Mouse (Mus musculus) midbrain, embryonic 12.5 days (tissue): ENCODE data around the gene Sema3a. TPM values are rescaled to one million over a fixed set of nuclear protein-coding genes. Genes with fewer than 3 reads are reported as not detected.

ENCODE experiments used
- ATAC-seq: fragments of 200-750 bp; cut with Nextera tagmentation; 2 replicates; pipeline ENCODE4 v1.8.0; 2017; ENCODE audit warnings: low read depth, moderate TSS enrichment, moderate library complexity; ENCODE audit not compliant: low FRiP score
- H3K27ac ChIP-seq: fragments of 300-500 bp; sonication (generic); replicated peaks from 2 replicates; pipeline ENCODE4 v1.5.1; 2016; ENCODE audit warnings: mild to moderate bottlenecking
- H3K27me3 ChIP-seq: fragments of 300-500 bp; sonication (generic); 2 replicates; pipeline ENCODE4 v1.6.1; 2016; ENCODE audit warnings: mild to moderate bottlenecking
- H3K36me3 ChIP-seq: fragments of 300-500 bp; sonication (generic); 2 replicates; pipeline ENCODE4 v1.6.1; 2016
- H3K4me1 ChIP-seq: fragments of 300-500 bp; sonication (generic); 2 replicates; pipeline ENCODE4 v1.6.1; 2016
- H3K4me2 ChIP-seq: fragments of 300-500 bp; sonication (generic); replicated peaks from 2 replicates; pipeline ENCODE4 v1.6.1; 2016; ENCODE audit warnings: mild to moderate bottlenecking, moderate library complexity
- H3K4me3 ChIP-seq: fragments of 300-500 bp; sonication (generic); 2 replicates; pipeline ENCODE4 v1.5.1; 2016; ENCODE audit warnings: mild to moderate bottlenecking
- H3K9ac ChIP-seq: fragments of 300-500 bp; sonication (generic); replicated peaks from 2 replicates; pipeline ENCODE4 v1.6.1; 2016; ENCODE audit warnings: mild to moderate bottlenecking, moderate library complexity
- H3K9me3 ChIP-seq: fragments of 300-500 bp; sonication (generic); 2 replicates; pipeline ENCODE4 v1.6.1; 2016; ENCODE audit warnings: mild to moderate bottlenecking
- WGBS: fragments of 180-500 bp; shearing (Covaris S2); methylation state at CpG from one replicate; pipeline ENCODE4 v1.1.7; 2016; 5-methylcytosine and 5-hydroxymethylcytosine counted together
- polyA plus RNA-seq: library from polyadenylated mRNA; unstranded; fragments of >200 nt; fragmentation: Nextera tagmentation; extraction: Ambion mirVana; gene quantifications from 2 replicates; pipeline ENCODE4 v1.2.1, GENCODE M21; 2016

The Sema3a gene
- polyA plus RNA-seq, 1 experiment from 2014 or later = 11.5 TPM

DNA sequence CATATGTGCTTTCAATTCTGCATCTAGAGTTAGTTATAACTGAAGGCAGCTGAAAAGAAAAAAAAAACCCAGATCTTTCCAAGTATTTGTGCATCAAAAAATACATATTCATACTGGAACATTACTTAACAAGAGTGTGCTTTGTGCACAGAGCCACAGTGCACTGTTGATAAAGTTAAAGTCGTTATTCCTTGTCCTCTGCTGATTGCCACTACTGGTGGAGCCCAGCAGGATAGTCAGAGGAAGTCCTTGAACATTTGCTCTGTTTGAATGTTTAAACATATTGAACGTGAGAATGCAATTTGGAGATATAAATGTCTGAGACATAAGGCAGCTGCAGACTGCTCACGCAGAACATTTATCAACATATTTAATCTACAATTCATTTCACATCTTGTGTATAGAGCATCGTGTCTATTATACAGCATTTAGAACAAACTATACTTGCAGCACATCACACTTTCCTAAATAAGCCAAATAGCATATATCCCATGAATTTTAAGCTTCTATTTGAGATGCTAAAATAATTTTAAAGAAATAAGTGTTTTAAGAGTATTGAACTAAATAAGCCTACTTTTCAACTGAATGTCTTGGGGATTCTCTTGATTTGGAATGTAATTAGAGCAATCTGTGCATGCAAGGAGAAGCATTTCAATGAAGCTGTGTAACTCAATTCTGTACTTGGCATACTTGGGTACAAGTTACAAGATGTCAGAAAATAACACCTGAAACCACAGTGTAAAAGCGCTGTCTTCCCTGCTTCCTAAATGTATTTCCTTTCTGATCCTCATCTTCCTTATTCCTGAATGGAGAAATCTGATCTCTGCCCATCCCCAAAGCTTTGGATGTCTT is 32.8 kb downstream of the Sema3a start:
- Histone ChIP-seq H3K27ac (no peak overlapping the region), H3K36me3 (no peaks in the 10 kb centered on the region), H3K27me3 (no peaks in the 10 kb centered on the region), H3K9me3 (no peaks in the 10 kb centered on the region), H3K9ac (no peak overlapping the region), H3K4me1 (no peaks in the 10 kb centered on the region), H3K4me3 (no peak overlapping the region), H3K4me2 (no peak overlapping the region)
- 85% methylated on average over 5 of the region's 5 CpGs for WGBS
- no peak for ATAC-seq

DNA sequence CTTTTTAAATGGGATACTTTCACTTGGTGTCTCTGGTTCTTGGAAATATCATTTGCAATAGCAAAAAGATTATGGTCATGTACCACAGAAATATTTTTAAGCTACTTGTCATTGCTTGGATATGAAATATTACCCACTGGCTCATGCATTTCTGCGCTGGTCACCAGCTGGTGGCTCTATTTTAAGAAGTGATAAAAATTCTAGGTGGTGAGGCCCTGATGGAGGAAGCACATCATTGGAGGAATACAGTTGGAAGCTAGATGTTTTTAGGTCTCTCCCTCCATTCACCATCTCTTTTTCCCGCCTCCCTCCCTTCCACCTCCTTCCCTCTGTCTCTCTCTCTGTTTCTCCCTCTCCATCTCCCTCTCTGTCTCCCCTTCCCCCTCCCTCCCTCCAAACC is 57.0 kb downstream of the Sema3a start:
- H3K4me3 ChIP-seq = no peak overlapping the region
- H3K4me2 ChIP-seq = no peak overlapping the region
- H3K36me3 ChIP-seq = no peaks in the 10 kb centered on the region
- peak; percentile 27; the same call in 1 of the 2 replicates for ATAC-seq
- H3K27me3 ChIP-seq = no peaks in the 10 kb centered on the region
- H3K9me3 ChIP-seq = no peaks in the 10 kb centered on the region
- H3K27ac ChIP-seq = no peak overlapping the region
- WGBS = 80% methylated on average over 2 of the region's 2 CpGs
- no peaks in the 10 kb centered on the region for H3K4me1 ChIP-seq
- no peak overlapping the region for H3K9ac ChIP-seq

DNA sequence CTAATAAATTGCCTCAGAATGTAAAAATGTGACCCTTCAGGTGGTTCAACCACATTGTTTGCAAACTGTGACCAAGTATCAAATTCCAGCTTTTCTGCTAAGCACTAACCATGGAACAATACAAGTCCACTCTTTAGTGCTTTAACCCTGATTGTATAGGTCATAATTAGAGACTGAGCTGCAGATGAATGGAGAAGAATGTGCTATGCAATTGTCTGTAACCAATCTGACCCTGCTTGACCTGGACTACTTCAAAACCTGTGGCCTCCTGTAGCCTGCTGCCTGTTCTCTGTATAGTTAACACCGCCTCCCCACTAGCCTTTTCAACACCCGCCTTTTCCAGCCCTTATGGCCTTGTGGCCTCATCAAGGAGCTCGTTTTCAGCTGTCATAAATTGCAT is 72.7 kb downstream of the Sema3a start:
- ATAC-seq = no peak; the same call in 1 of the 2 replicates
- Histone ChIP-seq H3K36me3 (no peaks in the 10 kb centered on the region), H3K9me3 (no peaks in the 10 kb centered on the region), H3K9ac (no peak overlapping the region), H3K4me1 (no peaks in the 10 kb centered on the region), H3K27me3 (no peaks in the 10 kb centered on the region), H3K4me3 (no peak overlapping the region), H3K4me2 (no peak overlapping the region), H3K27ac (no peak overlapping the region)
- 9% methylated on average over 3 of the region's 3 CpGs for WGBS

DNA sequence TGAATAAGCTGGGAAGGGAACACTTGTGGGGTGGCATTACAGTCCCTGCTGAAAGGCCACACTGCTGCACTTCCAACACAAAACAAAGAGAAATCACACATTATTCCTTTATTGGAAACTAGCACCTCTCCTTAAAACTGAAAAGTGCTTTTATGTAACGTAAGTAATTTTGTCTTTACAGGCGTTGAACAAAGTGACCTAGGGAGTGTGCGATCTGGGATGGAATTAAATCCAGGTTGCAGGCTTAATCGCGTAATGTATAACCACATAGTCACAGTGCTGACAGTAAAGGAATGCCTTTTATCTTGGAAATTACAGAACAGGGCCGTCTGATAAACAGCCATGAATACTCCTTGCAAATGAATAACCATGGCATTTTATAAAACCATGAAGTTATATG is 74.5 kb downstream of the Sema3a start:
- Histone ChIP-seq H3K4me3 (no peak overlapping the region), H3K9me3 (no peaks in the 10 kb centered on the region), H3K9ac (no peak overlapping the region), H3K27ac (no peak overlapping the region), H3K4me2 (no peak overlapping the region), H3K4me1 (no peaks in the 10 kb centered on the region), H3K27me3 (no peaks in the 10 kb centered on the region), H3K36me3 (no peaks in the 10 kb centered on the region)
- WGBS = 80% methylated on average over 6 of the region's 6 CpGs
- ATAC-seq = no peak

DNA sequence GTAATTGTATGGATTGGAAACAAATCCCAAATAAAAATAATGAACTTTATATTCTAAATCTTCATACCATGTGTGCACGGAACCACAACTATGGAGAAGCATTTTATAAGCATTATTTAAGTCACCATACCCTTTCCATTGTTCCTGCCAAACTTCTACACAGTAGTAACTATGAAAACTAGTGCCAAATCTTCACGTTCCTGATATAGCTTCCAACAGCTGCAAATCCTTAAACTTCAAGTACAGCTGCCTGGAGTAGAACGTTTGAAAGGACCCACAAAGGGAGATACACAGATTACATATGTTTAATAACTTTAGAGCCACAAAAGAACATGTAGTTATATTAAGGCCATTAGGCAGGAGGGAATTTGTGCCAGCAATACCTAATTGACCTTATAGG is 130.1 kb downstream of the Sema3a start:
- Histone ChIP-seq H3K4me1 (no peaks in the 10 kb centered on the region), H3K4me2 (no peak overlapping the region), H3K36me3 (no peaks in the 10 kb centered on the region), H3K9ac (no peak overlapping the region), H3K9me3 (no peaks in the 10 kb centered on the region), H3K27me3 (no peaks in the 10 kb centered on the region), H3K27ac (no peak overlapping the region), H3K4me3 (no peak overlapping the region)
- no peak for ATAC-seq
- WGBS = 73% methylated on average over 3 of the region's 3 CpGs

DNA sequence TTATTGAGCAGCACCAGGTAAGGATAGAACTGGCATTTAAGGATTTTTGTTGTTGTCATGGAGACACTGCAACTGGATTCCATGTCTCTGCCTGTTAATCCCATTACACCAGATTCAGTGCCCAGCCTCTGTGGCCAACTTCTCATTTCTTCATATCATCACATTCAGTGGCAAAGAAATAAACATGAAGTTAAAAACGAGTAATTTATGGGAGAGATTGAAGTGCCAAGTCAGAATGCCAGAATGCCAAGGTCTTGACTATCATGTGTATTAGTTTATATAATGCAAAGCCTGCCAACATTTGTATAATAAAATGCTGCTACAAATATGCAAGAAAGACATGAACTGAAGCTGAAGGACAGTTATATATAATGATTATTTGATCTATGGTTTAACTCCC is 131.1 kb downstream of the Sema3a start:
- H3K36me3 ChIP-seq = no peaks in the 10 kb centered on the region
- H3K4me1 ChIP-seq = no peaks in the 10 kb centered on the region
- no peak overlapping the region for H3K4me3 ChIP-seq
- no peak overlapping the region for H3K27ac ChIP-seq
- 62% methylated on average over 1 of the region's 1 CpGs for WGBS
- no peak overlapping the region for H3K4me2 ChIP-seq
- H3K27me3 ChIP-seq = no peaks in the 10 kb centered on the region
- ATAC-seq = no peak
- H3K9ac ChIP-seq = no peak overlapping the region
- no peaks in the 10 kb centered on the region for H3K9me3 ChIP-seq

DNA sequence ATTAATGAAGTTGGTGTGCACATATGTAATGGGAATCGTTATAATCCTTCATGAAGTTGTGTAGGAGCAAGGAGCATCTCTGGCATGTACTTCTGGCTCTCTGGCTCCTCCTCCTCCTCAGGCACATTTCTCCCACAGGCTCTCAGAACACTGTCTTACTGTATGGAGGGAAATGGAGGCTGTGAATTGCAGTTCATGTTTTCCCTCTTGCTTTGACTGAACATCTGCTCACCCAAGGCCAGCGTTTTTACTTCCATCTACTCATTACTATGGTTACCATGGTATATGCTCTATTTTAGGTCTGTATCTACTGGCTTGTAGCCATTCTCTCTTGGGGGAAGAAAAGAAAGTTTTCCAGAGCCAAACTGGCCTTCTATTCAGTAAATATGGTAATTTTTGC is 137.9 kb downstream of the Sema3a start:
- peak; percentile 30; the same call in 1 of the 2 replicates for ATAC-seq

DNA sequence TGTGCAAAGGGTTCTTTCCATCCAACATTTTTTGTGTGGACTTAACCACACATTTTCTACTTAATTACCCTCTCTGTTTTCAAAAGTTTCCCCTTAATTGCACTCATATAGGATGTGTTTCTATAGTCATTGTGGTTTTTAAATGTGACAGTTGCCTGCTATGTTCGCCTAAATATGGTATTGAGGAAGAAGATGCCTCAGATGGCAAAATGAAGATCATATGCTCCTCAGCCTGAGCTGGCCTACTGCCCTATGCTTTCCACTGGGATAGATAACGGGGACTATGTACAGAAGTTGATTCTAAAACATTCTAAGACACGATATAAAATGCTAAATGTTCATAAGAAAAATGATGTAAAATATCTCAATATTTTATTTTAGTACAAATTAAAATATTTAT is 138.3 kb downstream of the Sema3a start:
- Histone ChIP-seq H3K27ac (no peak overlapping the region), H3K4me3 (no peak overlapping the region), H3K27me3 (no peaks in the 10 kb centered on the region), H3K4me1 (no peaks in the 10 kb centered on the region), H3K9me3 (no peaks in the 10 kb centered on the region), H3K4me2 (no peak overlapping the region), H3K9ac (no peak overlapping the region), H3K36me3 (no peaks in the 10 kb centered on the region)
- ATAC-seq = no peak
- 81% methylated on average over 3 of the region's 3 CpGs for WGBS

More for the DNA sequence above, 137.9 kb downstream of the Sema3a start:
- no peaks in the 10 kb centered on the region for H3K4me1 ChIP-seq
- no peak overlapping the region for H3K4me3 ChIP-seq
- 85% methylated on average over 2 of the region's 2 CpGs for WGBS
- H3K27ac ChIP-seq = no peak overlapping the region
- H3K4me2 ChIP-seq = no peak overlapping the region
- no peak overlapping the region for H3K9ac ChIP-seq
- no peaks in the 10 kb centered on the region for H3K36me3 ChIP-seq
- no peaks in the 10 kb centered on the region for H3K9me3 ChIP-seq
- no peaks in the 10 kb centered on the region for H3K27me3 ChIP-seq

DNA sequence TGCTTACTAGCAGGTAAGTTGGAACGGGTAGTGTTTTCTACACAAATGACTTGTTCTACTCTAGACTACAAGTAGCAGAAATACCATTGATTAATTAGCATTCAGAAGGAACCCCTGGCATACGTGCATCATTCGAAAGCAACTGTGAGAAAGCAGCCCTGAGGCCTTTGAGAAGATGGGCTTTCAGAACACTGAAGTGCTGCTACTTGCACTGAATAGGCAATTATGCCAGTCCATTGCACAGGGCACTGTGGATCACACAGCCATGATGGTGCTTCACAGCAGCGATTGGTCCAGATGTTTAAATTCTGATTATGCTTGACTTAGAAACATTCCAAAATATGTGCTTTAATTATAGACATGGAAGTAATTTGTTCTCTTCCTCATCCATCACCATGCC is 187.5 kb downstream of the Sema3a start:
- WGBS = 32% methylated on average over 4 of the region's 4 CpGs
- Histone ChIP-seq H3K4me3 (no peak overlapping the region), H3K4me2 (no peak overlapping the region), H3K27ac (no peak overlapping the region), H3K27me3 (peaks cover 19% of the 10 kb centered on the region), H3K36me3 (no peaks in the 10 kb centered on the region), H3K9me3 (no peaks in the 10 kb centered on the region), H3K9ac (no peak overlapping the region), H3K4me1 (peaks cover 10% of the 10 kb centered on the region; the same call in 1 of the 2 replicates)
- peak; percentile 48 for ATAC-seq

DNA sequence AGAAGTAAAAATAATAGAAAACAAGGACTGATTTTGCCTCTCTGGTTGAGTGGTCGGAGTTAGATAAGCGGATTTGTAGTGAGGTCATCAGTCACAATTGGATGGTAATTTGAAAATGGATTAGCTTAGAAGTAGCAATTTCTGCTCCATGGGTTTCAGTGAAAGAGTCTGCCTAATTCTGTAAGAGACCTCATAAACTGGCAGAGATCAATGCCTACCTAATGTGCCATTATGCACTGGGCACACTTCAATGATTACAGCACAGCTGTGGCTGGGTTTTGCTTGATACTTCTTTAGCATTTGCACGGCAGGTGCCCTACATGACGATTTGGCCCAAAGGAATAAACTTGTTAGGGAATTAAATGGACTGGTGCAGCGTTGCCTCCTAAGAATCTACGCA is 188.8 kb downstream of the Sema3a start:
- H3K27ac ChIP-seq = no peak overlapping the region
- no peak overlapping the region for H3K9ac ChIP-seq
- ATAC-seq = peak; percentile 77
- H3K4me3 ChIP-seq = no peak overlapping the region
- H3K36me3 ChIP-seq = no peaks in the 10 kb centered on the region
- peaks cover 20% of the 10 kb centered on the region for H3K27me3 ChIP-seq
- no peak overlapping the region for H3K4me2 ChIP-seq
- 16% methylated on average over 6 of the region's 6 CpGs for WGBS
- peaks cover 10% of the 10 kb centered on the region; the same call in 1 of the 2 replicates for H3K4me1 ChIP-seq
- H3K9me3 ChIP-seq = no peaks in the 10 kb centered on the region

DNA sequence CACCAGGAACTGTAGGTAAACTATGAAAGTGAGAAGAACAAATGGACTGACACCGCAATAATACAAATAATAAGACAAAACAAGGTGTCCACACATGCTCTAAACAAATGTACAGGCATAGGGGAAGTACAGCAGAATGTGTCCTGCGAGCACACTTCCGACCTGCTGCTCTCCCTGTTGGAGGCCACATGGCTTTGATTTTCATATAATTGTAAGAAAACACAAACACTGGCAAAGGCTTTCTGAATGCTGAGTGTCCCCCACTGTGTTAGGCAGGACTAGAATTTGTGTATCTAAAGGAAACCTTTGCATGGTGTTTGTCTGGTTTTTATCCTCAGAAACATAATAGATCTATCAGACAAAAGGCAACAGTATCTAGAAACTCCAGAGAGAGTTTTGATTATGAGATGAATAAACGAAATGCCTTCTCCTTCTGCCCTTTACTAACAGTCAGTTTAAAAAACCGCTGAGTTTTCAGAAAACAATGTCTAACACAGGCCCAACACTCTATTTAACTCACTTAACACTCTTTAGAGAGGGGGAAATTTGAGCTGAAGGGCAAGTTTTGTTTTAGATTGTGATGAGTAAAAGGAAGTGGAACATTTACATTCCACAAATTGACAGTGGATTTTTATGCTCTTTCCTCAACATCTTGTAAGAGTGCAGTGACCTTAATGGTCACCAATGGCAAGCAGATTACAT is 193.7 kb downstream of the Sema3a start:
- Histone ChIP-seq H3K4me1 (peaks cover 3% of the 10 kb centered on the region; the same call in 1 of the 2 replicates), H3K4me3 (no peak overlapping the region), H3K4me2 (no peak overlapping the region), H3K36me3 (no peaks in the 10 kb centered on the region), H3K9me3 (no peaks in the 10 kb centered on the region), H3K27me3 (peaks cover 33% of the 10 kb centered on the region), H3K9ac (no peak overlapping the region), H3K27ac (no peak overlapping the region)
- ATAC-seq = no peak
- WGBS = 32% methylated on average over 5 of the region's 5 CpGs

DNA sequence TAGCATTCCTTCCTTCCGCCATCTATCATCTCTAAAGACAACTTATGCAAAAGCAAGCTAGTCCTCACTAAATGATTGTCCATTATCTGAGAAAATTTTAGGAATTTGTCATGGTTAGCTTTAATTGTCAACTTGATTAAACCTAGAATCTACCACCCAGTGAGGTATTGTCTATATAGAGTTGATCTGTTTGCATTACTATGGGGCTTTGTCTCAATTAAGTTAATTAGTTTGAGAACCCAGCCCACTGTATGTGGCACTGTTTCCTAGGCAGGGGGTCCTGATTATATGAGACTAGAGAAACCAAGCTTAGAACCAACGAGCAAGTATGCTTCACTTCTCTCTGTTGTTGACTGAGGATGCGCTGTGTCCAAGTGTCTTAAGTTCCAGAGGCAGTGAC is 194.9 kb downstream of the Sema3a start:
- H3K9ac ChIP-seq = no peak overlapping the region
- no peak overlapping the region for H3K27ac ChIP-seq
- 55% methylated on average over 3 of the region's 3 CpGs for WGBS

More for the DNA sequence above, 194.9 kb downstream of the Sema3a start:
- Histone ChIP-seq H3K36me3 (no peaks in the 10 kb centered on the region), H3K9me3 (no peaks in the 10 kb centered on the region), H3K4me1 (no peaks in the 10 kb centered on the region), H3K27me3 (peaks cover 29% of the 10 kb centered on the region), H3K4me2 (no peak overlapping the region), H3K4me3 (no peak overlapping the region)
- no peak for ATAC-seq
